Mouse (Mus musculus) cerebellum, adult 11 months (tissue): ENCODE measurements around the gene Agap1.
A peak's percentile ranks its signal among the peaks of the same experiment; 100 is the strongest.

ENCODE experiments used
- DNase-seq: peaks from one replicate; pipeline ENCODE4 v3.0.0; 2022

The Agap1 gene

DNA sequence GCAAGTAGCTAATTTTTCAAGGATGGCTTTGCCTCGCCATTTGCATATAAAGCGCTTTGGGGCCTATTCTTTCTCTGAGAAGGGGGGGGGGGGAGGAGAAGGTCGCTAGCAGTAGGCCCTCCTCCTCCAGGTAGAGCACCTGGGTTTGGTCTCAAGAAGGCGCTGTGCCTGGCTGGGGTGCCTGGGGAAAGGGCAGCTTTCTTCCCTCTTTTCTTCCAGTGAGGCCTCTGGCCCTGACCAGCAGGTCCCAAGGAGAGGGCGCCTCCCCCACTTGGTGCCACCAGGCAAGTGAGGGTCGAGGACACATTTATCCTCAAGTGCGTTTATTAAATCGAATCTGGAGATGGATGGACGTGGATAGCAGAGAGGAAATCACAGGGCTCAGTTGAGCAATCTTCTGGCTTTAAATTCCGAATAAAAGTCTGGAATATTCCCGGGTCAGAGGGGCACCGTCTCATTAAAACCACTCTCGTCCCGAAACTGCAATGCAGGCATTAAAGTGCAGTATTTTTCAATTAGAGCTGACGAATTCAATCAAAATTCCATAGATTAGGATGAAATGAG, 486.4 kb downstream of the Agap1 start:
- DNase-seq: no peak

DNA sequence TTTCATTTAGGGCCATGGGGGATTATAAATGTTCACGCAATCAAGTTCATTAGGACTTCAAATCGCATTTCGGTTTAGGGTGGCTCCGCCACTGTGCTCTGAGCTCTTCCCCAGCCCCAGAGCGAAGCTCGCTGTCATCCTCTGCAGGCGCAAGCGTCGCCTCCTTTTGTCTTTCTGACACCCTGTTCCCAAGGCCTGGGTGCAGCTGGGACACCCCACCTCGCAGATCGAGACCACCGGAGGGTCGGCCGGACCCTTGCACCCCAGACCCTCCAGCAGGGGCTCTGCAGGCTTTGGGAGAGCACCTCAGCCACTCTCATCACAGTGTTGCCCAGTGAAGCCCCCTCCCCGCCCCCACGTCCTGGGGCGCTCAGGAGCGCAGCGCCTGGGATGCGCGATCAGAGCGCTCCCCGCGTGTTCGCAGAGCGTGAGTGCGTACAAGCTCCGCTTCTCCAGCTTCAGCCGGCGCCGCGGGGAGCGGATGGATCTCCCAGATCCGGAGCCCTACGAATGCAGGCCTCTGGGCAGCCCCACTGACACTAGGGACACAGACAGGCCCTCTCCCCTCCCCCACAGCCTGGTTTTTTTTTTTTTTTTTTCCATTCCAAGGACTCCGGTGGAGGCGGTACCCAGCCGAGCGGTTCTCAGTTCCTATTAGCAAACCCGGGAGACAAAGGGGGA, 487.2 kb downstream of the Agap1 start:
- no peak for DNase-seq

DNA sequence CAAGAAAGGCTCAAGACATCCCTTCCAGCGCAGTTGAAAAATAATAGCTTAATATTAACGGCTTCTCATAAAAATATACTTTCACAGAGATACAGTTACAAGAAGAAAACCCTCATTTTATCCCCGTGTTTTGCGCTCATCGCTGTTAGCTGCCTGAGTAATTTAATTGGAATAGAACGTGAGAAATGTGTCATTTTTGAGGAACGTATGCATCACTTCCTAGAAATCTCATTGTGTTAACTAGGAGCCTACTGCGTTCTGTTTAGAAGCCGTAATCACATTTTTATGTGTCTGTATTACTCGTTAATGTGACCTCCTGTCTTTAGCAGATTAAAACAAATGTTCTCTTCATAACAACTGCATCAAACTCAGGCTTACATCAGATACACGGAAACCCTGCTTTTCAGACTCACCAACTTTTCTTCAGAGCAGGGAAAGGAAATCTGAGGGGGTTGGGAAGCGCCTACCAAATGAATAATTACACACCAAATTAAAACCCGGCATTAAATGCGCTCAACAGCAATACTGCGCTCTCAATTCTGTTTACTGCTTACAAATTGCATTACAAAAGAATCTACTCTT, 487.9 kb downstream of the Agap1 start:
- DNase-seq: no peak

DNA sequence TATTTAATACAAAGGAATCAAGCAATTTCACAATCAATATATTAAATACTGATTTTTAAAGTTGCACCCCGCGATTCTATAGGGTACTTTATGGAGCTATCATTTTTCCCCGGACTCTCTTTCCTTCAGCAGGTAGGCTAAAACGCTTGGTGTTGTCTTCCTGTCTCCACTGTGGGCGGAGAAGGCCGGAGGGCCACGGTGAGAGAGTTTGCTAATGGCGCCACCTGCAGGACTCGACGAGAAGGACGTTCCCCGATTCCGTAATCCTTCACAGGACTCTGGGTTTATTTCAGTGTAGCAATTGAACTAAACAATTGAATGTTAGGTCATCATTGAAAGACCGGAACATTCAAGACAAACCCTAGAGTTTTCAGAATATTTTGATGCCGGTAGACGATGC, 488.6 kb downstream of the Agap1 start:
- DNase-seq: peak; percentile 69
